Mouse (Mus musculus) kidney, adult 2 months (tissue): ENCODE data around the gene Armc10.

Experiments used
- CTCF ChIP-seq: fragments of 200-500 bp; conservative IDR thresholded peaks from 2 replicates; pipeline ENCODE4 v1.5.1; 2011; ENCODE audit warnings: low read depth, mild to moderate bottlenecking, control low read depth, low read length, moderate library complexity, mixed read lengths; ENCODE audit not compliant: insufficient read depth, insufficient read length
- POLR2A ChIP-seq: fragments of 200-500 bp; IDR thresholded peaks from one replicate; pipeline ENCODE4 v1.6.1; 2011; ENCODE audit warnings: low read depth, low read length, control low read depth

DNA sequence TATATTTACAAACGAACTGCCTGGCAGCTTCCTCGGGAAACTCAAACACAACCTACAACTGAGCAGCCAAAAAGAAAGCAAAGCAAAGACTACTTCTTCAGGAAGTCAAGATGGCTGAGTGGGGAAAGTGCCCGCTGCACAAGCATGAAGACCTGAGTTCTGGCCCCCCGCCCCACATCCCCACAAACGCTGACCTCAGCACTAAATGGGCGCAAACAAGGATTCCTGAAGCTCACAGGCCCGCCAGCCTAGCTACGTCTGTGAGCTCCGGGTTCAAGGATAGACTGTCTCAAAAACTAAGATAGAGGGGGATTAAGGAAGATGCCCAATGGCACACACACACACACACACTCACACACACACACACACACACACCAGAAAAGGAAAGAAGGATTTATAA, 32.8 kb downstream of the Armc10 start:
- TF ChIP-seq POLR2A: no peak
- TF ChIP-seq CTCF: no peak
